Mouse (Mus musculus) bone marrow, adult 2 months (tissue): ENCODE results near the gene Glmn.

Source experiments
- CTCF ChIP-seq: fragments of 200-500 bp; IDR thresholded peaks from 2 replicates; pipeline ENCODE4 v1.5.1; 2011; ENCODE audit warnings: low read length, control low read depth; ENCODE audit not compliant: control insufficient read depth, insufficient read depth
- POLR2A ChIP-seq: fragments of 200-500 bp; IDR thresholded peaks from 2 replicates; pipeline ENCODE4 v1.6.1; 2011; ENCODE audit warnings: low read depth, mild to moderate bottlenecking, control low read depth, low read length, borderline replicate concordance; ENCODE audit not compliant: control insufficient read depth

- TF ChIP-seq CTCF: no peak
- no peak for TF ChIP-seq POLR2A
These were observed 64.1 kb downstream of the Glmn start for GRCm38 (mm10) chr5:107533590-107533989.
